Mouse (Mus musculus): ENCODE results near the gene Ppa2. TPM values are rescaled to one million over a fixed set of nuclear protein-coding genes. Genes with fewer than 3 reads are reported as not detected.
A peak's percentile ranks its signal among the peaks of the same experiment; 100 is the strongest.

Gene Ppa2
- polyA plus RNA-seq, 1 experiment from 2014 or later = 76.9 TPM

- Histone ChIP-seq H3K4me1 (replicated peaks; ENCODE audit: control insufficient read depth, insufficient read depth, low read length) (peaks cover 9% of the 10 kb centered on the region; the same call in 1 of the 2 replicates), H3K9me3 (ENCODE audit: control insufficient read depth, low read length) (no peaks in the 10 kb centered on the region), H3K27ac (ENCODE audit: low read length) (no peak overlapping the region), H3K27me3 (replicated peaks; ENCODE audit: control insufficient read depth, insufficient read depth, low read length) (no peaks in the 10 kb centered on the region), H3K4me3 (replicated peaks; ENCODE audit: low read length) (no peak overlapping the region), H3K4me2 (ENCODE audit: low read length) (no peak overlapping the region), H3K36me3 (ENCODE audit: control insufficient read depth, insufficient read depth) (no peaks in the 10 kb centered on the region), H3K9ac (replicated peaks; ENCODE audit: low read depth, low read length) (no peak overlapping the region)
- ATAC-seq = no peak
- whole genome bisulfite sequencing = 92% methylated on average over 2 of the region's 2 CpGs
These were observed 25.3 kb downstream of the Ppa2 start for GRCm38 (mm10) chr3:133335166-133335565.

GRCm38 (mm10) chr3:133336400-133336799 is 26.5 kb downstream of the Ppa2 start:
- Histone ChIP-seq H3K4me2 (ENCODE audit: low read length) (no peak overlapping the region), H3K9ac (replicated peaks; ENCODE audit: low read depth, low read length) (no peak overlapping the region), H3K4me1 (replicated peaks; ENCODE audit: control insufficient read depth, insufficient read depth, low read length) (peaks cover 9% of the 10 kb centered on the region; the same call in 1 of the 2 replicates), H3K9me3 (ENCODE audit: control insufficient read depth, low read length) (no peaks in the 10 kb centered on the region), H3K27ac (ENCODE audit: low read length) (no peak overlapping the region), H3K36me3 (ENCODE audit: control insufficient read depth, insufficient read depth) (no peaks in the 10 kb centered on the region), H3K4me3 (replicated peaks; ENCODE audit: low read length) (no peak overlapping the region), H3K27me3 (replicated peaks; ENCODE audit: control insufficient read depth, insufficient read depth, low read length) (no peaks in the 10 kb centered on the region)
- no peak for ATAC-seq
- WGBS = 75% methylated on average over 7 of the region's 7 CpGs

DNA sequence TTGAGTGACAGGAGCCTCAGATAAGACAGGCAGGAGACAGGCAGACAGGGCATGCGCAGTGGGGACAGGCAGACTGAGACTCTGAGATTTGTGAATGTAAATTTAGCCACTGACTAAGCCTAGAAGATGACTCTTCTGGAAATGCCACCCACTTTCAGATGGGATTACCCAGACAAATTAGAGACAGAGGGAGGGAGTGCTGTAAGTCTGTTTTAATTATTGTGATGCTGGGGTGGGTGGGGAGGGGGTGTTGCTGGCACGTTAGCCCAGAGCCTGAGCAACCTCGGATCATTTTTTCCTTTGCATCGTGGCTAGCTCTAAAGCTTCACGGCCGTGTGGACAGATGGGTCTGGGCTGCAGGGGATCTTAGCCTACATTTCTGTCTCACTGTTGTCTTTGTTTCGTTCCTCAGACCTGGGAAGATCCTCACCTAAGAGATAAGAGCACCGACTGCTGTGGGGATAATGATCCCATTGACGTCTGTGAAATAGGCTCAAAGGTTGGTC is 29.0 kb downstream of the Ppa2 start:
- Histone ChIP-seq H3K4me1 (replicated peaks; ENCODE audit: control insufficient read depth, insufficient read depth, low read length) (peaks cover 9% of the 10 kb centered on the region; the same call in 1 of the 2 replicates), H3K36me3 (ENCODE audit: control insufficient read depth, insufficient read depth) (no peaks in the 10 kb centered on the region), H3K27me3 (replicated peaks; ENCODE audit: control insufficient read depth, insufficient read depth, low read length) (no peaks in the 10 kb centered on the region), H3K27ac (ENCODE audit: low read length) (no peak overlapping the region), H3K9ac (replicated peaks; ENCODE audit: low read depth, low read length) (no peak overlapping the region), H3K9me3 (ENCODE audit: control insufficient read depth, low read length) (no peaks in the 10 kb centered on the region), H3K4me2 (ENCODE audit: low read length) (no peak overlapping the region), H3K4me3 (replicated peaks; ENCODE audit: low read length) (no peak overlapping the region)
- WGBS = 46% methylated on average over 9 of the region's 9 CpGs
- peak; percentile 54 for ATAC-seq

GRCm38 (mm10) chr3:133339411-133339823 is 29.5 kb downstream of the Ppa2 start:
- Histone ChIP-seq H3K4me3 (replicated peaks; ENCODE audit: low read length) (no peak overlapping the region), H3K4me1 (replicated peaks; ENCODE audit: control insufficient read depth, insufficient read depth, low read length) (peaks cover 9% of the 10 kb centered on the region; the same call in 1 of the 2 replicates), H3K9ac (replicated peaks; ENCODE audit: low read depth, low read length) (no peak overlapping the region), H3K27me3 (replicated peaks; ENCODE audit: control insufficient read depth, insufficient read depth, low read length) (no peaks in the 10 kb centered on the region), H3K4me2 (ENCODE audit: low read length) (no peak overlapping the region), H3K27ac (ENCODE audit: low read length) (no peak overlapping the region), H3K9me3 (ENCODE audit: control insufficient read depth, low read length) (no peaks in the 10 kb centered on the region), H3K36me3 (ENCODE audit: control insufficient read depth, insufficient read depth) (no peaks in the 10 kb centered on the region)
- ATAC-seq = peak; percentile 53
- WGBS = 33% methylated on average over 11 of the region's 11 CpGs

DNA sequence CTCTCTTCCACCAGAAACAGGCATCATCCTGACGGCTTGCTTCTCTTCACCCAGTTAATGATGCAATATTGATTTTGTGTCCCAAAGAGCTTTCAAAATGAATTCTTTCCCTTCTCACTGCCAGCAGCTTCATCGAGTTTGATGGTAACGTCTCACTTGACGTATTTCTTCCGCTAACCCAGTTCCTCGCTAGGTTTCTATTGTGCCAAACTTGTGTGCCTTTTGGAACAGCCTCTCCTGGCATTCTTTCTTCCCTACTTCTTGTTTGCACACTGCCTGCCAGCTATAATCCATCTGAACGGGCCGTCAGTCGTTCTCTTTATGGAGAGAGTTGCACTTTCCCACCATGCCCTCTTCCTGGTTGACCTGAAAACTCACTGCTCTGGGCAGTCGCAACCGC is 31.2 kb downstream of the Ppa2 start:
- Histone ChIP-seq H3K9me3 (ENCODE audit: control insufficient read depth, low read length) (no peaks in the 10 kb centered on the region), H3K27me3 (replicated peaks; ENCODE audit: control insufficient read depth, insufficient read depth, low read length) (no peaks in the 10 kb centered on the region), H3K27ac (ENCODE audit: low read length) (no peak overlapping the region), H3K4me1 (replicated peaks; ENCODE audit: control insufficient read depth, insufficient read depth, low read length) (peaks cover 9% of the 10 kb centered on the region; the same call in 1 of the 2 replicates), H3K36me3 (ENCODE audit: control insufficient read depth, insufficient read depth) (no peaks in the 10 kb centered on the region), H3K9ac (replicated peaks; ENCODE audit: low read depth, low read length) (no peak overlapping the region), H3K4me3 (replicated peaks; ENCODE audit: low read length) (no peak overlapping the region), H3K4me2 (ENCODE audit: low read length) (no peak overlapping the region)
- 57% methylated on average over 11 of the region's 11 CpGs for WGBS
- no peak for ATAC-seq

DNA sequence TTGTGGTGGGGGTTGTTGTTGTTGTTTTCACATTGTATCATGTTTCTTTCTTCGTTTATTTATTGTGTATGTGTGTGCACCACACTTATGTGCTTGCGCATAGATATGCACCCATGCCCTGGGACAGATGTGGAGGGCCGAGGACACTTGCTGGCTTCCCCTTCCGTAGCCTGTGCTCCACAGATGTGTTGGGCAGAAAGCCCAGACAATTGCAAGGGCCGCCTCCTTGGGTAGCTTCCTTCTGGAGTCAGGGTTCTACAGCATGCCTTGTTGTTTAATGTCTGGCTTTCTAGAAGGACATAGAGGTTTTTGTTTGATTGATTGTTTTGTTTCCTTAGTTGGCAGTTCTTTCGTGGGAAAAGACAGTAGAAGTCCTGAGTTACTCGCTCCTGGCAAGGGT is 37.6 kb downstream of the Ppa2 start:
- no peak overlapping the region for H3K4me3 ChIP-seq (replicated peaks; ENCODE audit: low read length)

DNA sequence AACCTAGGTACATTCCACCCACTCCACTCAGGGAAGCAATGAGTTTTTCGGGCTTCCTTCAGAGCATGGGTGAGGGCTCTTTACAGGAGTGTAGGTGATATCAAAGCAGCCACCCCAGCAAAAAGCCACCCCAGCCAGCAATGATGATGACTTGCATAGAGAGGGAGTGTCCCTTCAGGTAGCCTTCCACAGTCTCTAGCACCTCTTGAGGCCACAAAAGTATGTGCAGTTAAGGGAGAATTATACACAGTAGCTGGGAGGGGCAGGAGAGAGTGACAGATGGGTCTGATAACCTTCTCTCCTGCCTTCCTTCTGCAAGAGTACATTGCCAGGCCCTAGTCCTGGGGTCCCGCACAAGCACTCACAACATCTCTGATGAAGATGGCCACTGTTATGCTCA is 38.9 kb downstream of the Ppa2 start:
- Histone ChIP-seq H3K27ac (ENCODE audit: low read length) (no peak overlapping the region), H3K4me1 (replicated peaks; ENCODE audit: control insufficient read depth, insufficient read depth, low read length) (no peaks in the 10 kb centered on the region), H3K4me3 (replicated peaks; ENCODE audit: low read length) (no peak overlapping the region), H3K36me3 (ENCODE audit: control insufficient read depth, insufficient read depth) (no peaks in the 10 kb centered on the region), H3K4me2 (ENCODE audit: low read length) (no peak overlapping the region), H3K9ac (replicated peaks; ENCODE audit: low read depth, low read length) (no peak overlapping the region), H3K27me3 (replicated peaks; ENCODE audit: control insufficient read depth, insufficient read depth, low read length) (no peaks in the 10 kb centered on the region), H3K9me3 (ENCODE audit: control insufficient read depth, low read length) (no peaks in the 10 kb centered on the region)
- ATAC-seq = no peak
- 96% methylated on average over 2 of the region's 2 CpGs for WGBS

More for the DNA sequence above, 37.6 kb downstream of the Ppa2 start:
- Histone ChIP-seq H3K27me3 (replicated peaks; ENCODE audit: control insufficient read depth, insufficient read depth, low read length) (no peaks in the 10 kb centered on the region), H3K27ac (ENCODE audit: low read length) (no peak overlapping the region), H3K4me1 (replicated peaks; ENCODE audit: control insufficient read depth, insufficient read depth, low read length) (no peaks in the 10 kb centered on the region), H3K4me2 (ENCODE audit: low read length) (no peak overlapping the region), H3K36me3 (ENCODE audit: control insufficient read depth, insufficient read depth) (no peaks in the 10 kb centered on the region), H3K9ac (replicated peaks; ENCODE audit: low read depth, low read length) (no peak overlapping the region), H3K9me3 (ENCODE audit: control insufficient read depth, low read length) (no peaks in the 10 kb centered on the region)
- WGBS = 80% methylated on average over 7 of the region's 7 CpGs
- no peak for ATAC-seq

- no peak overlapping the region for H3K9ac ChIP-seq (replicated peaks; ENCODE audit: low read depth, low read length)
- H3K4me2 ChIP-seq (ENCODE audit: low read length) = no peak overlapping the region
- no peaks in the 10 kb centered on the region for H3K4me1 ChIP-seq (replicated peaks; ENCODE audit: control insufficient read depth, insufficient read depth, low read length)
- no peaks in the 10 kb centered on the region for H3K9me3 ChIP-seq (ENCODE audit: control insufficient read depth, low read length)
- WGBS = 51% methylated on average over 6 of the region's 6 CpGs
- no peaks in the 10 kb centered on the region for H3K36me3 ChIP-seq (ENCODE audit: control insufficient read depth, insufficient read depth)
- no peak for ATAC-seq
- H3K27me3 ChIP-seq (replicated peaks; ENCODE audit: control insufficient read depth, insufficient read depth, low read length) = no peaks in the 10 kb centered on the region
- H3K27ac ChIP-seq (ENCODE audit: low read length) = no peak overlapping the region
- H3K4me3 ChIP-seq (replicated peaks; ENCODE audit: low read length) = no peak overlapping the region
These were observed 47.6 kb downstream of the Ppa2 start for GRCm38 (mm10) chr3:133357426-133357974.

DNA sequence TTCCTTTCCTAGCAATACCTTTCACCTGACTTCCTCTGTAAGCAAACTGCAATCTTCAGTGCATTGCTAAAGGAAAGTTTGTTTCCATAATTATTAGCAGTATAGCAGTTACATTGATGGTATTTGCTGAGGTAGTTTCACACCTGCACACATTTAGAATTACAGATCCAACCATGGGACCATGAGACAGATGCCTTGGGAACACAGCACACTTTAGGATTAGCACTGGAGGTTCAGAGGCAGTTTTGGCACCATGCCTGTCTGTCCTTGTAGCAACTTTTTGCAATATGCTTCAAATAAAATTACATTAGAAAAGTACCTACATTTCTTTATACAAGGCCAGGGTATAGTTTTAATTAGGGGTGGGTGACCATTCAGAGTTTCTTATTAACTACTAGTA is 48.1 kb downstream of the Ppa2 start:
- no peak overlapping the region for H3K4me3 ChIP-seq (replicated peaks; ENCODE audit: low read length)
- H3K4me1 ChIP-seq (replicated peaks; ENCODE audit: control insufficient read depth, insufficient read depth, low read length) = no peaks in the 10 kb centered on the region
- ATAC-seq = no peak
- no peak overlapping the region for H3K4me2 ChIP-seq (ENCODE audit: low read length)
- H3K27me3 ChIP-seq (replicated peaks; ENCODE audit: control insufficient read depth, insufficient read depth, low read length) = no peaks in the 10 kb centered on the region
- no peak overlapping the region for H3K27ac ChIP-seq (ENCODE audit: low read length)
- H3K9me3 ChIP-seq (ENCODE audit: control insufficient read depth, low read length) = no peaks in the 10 kb centered on the region
- no peaks in the 10 kb centered on the region for H3K36me3 ChIP-seq (ENCODE audit: control insufficient read depth, insufficient read depth)
- H3K9ac ChIP-seq (replicated peaks; ENCODE audit: low read depth, low read length) = no peak overlapping the region

DNA sequence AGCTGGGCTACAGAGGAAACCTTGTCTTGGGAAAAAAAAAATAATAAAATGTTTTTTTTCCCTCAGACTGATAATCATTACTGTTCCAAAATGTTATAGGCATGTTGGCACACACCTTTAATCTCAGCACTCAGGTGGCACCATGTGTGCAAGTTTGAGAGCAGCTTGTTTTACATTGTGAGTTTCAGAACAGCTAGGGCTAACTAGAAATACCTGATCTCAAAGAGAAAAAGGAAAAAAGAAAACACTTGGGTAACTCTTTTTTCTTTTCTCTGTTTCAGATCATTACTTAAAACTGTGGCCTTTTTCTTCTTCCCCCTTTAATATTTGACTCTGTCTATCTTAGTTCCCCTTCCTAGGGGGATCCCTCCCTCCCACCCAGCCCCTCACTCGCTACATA is 51.5 kb downstream of the Ppa2 start:
- ATAC-seq = no peak

More for the DNA sequence above, 51.5 kb downstream of the Ppa2 start:
- no peaks in the 10 kb centered on the region for H3K27me3 ChIP-seq (replicated peaks; ENCODE audit: control insufficient read depth, insufficient read depth, low read length)
- no peak overlapping the region for H3K27ac ChIP-seq (ENCODE audit: low read length)
- WGBS = 94% methylated on average over 1 of the region's 1 CpGs
- no peaks in the 10 kb centered on the region for H3K36me3 ChIP-seq (ENCODE audit: control insufficient read depth, insufficient read depth)
- H3K9ac ChIP-seq (replicated peaks; ENCODE audit: low read depth, low read length) = no peak overlapping the region
- no peak overlapping the region for H3K4me2 ChIP-seq (ENCODE audit: low read length)
- H3K9me3 ChIP-seq (ENCODE audit: control insufficient read depth, low read length) = no peaks in the 10 kb centered on the region
- H3K4me1 ChIP-seq (replicated peaks; ENCODE audit: control insufficient read depth, insufficient read depth, low read length) = no peaks in the 10 kb centered on the region
- no peak overlapping the region for H3K4me3 ChIP-seq (replicated peaks; ENCODE audit: low read length)
